Mouse (Mus musculus): ENCODE measurements around the gene Opalin.

DNA sequence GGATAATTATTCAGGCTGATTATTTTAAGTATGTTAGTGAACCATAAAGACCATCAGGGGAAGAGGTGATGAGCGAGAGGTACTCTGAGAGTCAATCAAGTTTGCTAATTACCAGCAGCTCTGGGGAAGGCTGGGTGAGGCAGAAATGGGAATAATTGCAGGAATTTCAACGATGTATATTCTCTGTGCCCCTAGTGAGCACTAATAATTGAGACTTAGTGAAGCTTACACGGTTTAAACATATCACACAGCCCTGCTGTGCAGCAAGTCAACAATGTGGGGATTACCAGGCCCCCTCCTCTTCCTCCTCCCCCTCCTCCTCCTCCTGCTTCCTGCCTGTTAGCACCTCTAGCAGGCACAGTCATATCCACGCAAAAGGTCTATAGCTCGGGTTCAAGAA lies 37.7 kb upstream of the Opalin start:
- TF ChIP-seq CTCF (conservative IDR thresholded peaks at IDR 0.05; ENCODE audit: insufficient read depth, insufficient read length, low read depth, low read length) (no peak), POLR2A (IDR thresholded peaks at IDR 0.05; ENCODE audit: low read depth, low read length) (no peak)

All from kidney, adult 2 months (tissue).